Mouse (Mus musculus): Measurements from ENCODE around the gene Olfr424.

The Olfr424 gene

DNA sequence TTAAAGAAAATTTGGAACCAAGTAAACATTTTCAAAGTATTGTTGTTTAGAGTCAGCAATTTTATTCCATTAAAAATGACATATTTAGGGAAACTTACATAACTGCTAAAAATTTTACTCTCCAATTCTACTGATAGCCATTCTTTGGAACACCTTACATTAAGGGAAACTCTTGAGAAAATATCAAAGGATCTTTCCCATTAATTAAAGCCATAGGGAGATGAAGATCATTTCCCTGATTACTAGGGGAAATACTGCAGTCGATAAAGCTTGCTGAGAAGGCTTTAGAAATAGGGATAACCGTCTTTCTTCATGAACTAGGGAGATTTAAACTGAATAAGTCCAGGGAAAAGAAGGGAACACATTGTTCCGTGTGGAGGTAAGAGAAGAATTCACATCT lies at the start of gene Olfr424:
TSS of gene Olfr424 (plus strand) at position 301 of the 400 bp plus-strand sequence.
- no peak for DNase-seq (ENCODE audit: low read depth)

DNA sequence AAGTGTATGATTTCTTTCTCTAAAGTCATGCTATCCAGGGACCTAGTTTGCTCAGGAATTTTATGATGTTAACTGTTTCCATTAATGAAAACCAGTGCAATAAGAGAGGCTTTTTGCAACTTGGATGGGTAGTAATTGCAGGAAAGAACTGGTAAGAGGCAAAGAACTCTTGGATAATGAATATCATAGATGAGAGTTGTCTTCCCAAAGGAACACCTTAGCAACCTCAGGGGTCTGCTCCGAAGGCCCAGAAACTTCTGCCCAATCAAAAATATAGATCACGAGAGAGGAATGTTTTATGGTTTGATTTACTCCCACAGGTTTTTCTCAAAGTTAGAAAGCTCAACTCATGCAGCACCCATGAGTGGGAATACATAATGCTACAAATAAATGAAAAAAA lies 47.3 kb upstream of the Olfr424 start, which contains the start of gene Olfr429:
TSS of gene Olfr429 (plus strand) at position 301 of the 400 bp plus-strand sequence.
- no peak for DNase-seq (ENCODE audit: low read depth)

GRCm38 (mm10) chr1:174096591-174096990 lies 34.7 kb upstream of the Olfr424 start, which contains the start of gene Olfr427:
TSS of gene Olfr427 (plus strand) at chr1:174096891.
- no peak for DNase-seq (ENCODE audit: low read depth)

DNA sequence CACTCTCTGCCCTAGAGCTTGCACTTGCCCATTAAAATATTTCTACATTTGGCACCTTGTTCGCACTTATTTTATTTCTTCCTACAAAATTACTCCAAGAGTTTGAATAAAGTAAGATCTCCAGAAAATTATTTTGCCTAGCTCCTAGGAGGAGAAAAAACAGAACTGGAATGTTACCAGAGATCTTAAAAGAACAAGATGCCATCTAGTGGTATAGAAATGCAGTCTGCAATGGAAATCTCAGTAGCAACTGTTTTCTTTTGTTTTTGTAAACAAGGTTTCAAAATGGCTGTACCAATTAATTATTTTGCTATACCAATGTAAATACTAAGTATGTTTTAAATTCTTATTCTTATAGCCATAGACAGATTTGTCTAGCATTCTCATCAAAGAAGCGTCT lies 27.6 kb upstream of the Olfr424 start:
- DNase-seq (ENCODE audit: low read depth) = peak; percentile 3

DNA sequence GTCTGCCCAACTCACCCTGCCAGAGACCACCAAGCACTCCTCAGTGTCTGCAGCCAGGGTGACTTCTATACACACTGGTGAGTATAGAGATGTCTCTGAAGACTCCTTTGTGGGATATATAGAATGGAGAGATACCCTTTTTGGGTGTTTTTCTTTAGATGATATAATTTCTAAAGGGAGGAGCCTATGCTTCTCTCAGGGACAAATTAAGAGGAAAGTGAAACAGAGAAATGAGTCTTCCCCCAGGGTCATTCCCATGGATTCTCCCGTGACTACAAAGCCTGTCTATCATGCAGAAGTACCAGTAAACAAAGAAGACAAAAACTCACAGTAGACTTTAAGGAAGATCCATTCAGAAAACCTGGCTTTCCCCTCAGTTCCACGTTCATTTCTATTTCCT lies 10.3 kb upstream of the Olfr424 start, which contains the start of gene Olfr231:
TSS of gene Olfr231 (minus strand) at position 101 of the 400 bp plus-strand sequence.
- DNase-seq (ENCODE audit: low read depth) = no peak

GRCm38 (mm10) chr1:174131999-174132398 lies 682 bp downstream of the Olfr424 start:
- no peak for DNase-seq (ENCODE audit: low read depth)

- DNase-seq (ENCODE audit: low read depth) = no peak
These were observed 10.1 kb downstream of the Olfr424 start for GRCm38 (mm10) chr1:174141384-174141783.

DNA sequence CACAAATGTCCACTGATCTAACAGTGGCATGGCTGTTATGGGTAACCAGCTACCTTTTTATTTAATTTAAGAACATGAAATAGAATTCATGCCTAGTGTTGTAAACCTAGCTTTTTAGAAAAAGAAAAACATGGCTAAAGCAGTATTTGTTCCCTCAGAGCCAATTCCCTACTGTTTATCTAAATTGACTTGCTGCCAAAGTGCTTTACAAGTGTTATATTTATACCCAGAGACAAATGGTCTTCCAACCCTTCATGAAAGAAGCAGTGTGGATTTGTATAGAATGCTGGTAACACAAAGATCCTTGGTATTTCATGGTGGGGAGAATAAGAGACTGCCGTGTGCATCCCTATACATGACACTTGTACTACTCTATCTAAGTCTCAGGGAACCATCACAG lies 15.4 kb downstream of the Olfr424 start:
- no peak for DNase-seq (ENCODE audit: low read depth)

GRCm38 (mm10) chr1:174149289-174149688 lies 18.0 kb downstream of the Olfr424 start:
- DNase-seq (ENCODE audit: low read depth) = no peak

DNA sequence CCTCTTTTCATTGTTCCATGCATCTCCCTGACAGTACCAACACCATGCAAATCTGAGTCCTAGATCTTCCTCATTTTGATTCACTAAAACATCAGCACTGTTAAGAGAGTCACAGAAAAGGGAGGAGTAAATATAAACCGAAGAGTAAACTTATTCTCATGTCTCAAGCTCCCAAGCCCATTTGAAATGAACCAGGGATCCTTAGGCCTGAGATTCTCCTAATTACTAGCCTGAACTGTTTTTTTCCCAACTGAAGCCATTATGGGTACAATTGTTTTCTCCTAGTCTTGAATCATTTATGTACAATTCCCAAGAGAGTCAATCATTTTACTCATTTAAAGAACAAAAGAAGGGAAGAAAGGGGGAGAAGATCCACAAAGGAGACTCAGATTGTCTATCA lies 24.0 kb downstream of the Olfr424 start, which contains the start of gene Olfr420:
TSS of gene Olfr420 (plus strand) at position 301 of the 400 bp plus-strand sequence.
- no peak for DNase-seq (ENCODE audit: low read depth)

DNA sequence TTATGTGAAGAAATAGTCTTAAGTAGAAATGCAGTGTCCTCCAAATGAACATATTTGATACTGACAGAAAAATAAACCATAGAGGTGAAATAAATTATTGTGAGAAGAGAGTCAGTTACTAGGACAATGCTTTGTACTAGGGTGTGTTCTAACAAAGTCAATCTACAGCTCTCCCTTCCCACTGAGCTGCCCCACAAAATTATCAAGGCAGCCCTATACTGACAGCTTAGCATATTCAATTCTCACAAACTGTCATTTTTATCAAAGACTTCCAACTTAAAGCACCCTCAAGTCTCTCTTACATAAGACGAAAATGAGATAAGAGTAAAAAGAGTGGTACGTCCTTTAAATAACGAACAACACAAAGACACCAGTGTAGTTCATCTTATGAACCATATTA lies 26.3 kb downstream of the Olfr424 start:
- DNase-seq (ENCODE audit: low read depth) = no peak

GRCm38 (mm10) chr1:174158512-174158911 lies 27.2 kb downstream of the Olfr424 start:
- DNase-seq (ENCODE audit: low read depth) = no peak

- DNase-seq (ENCODE audit: low read depth) = no peak
These were observed 27.8 kb downstream of the Olfr424 start for GRCm38 (mm10) chr1:174159095-174159494.

DNA sequence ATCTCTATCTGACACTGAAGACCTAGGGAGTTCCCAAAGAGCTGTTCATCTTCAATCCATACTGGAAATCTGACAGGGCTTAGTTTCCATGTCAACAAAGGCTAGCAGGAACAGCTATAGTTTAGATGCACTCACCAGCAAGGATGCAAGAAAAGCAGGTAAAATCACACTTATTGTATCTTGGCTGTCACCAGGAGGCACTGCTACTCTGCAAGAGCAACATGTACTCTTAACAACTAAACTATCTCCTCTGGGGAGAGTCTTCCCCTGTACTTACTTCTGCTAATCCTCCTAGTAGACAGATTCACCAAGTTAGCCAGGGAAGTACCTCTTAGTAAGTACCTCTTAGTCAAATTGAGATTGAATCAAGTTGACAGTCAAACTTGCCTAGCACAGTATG lies 37.7 kb downstream of the Olfr424 start:
- DNase-seq (ENCODE audit: low read depth) = no peak

- DNase-seq (ENCODE audit: low read depth) = no peak
These were observed 39.6 kb downstream of the Olfr424 start for GRCm38 (mm10) chr1:174170706-174171501.

GRCm38 (mm10) chr1:174171537-174171936 lies 40.2 kb downstream of the Olfr424 start:
- no peak for DNase-seq (ENCODE audit: low read depth)

GRCm38 (mm10) chr1:174172605-174173004 lies 41.3 kb downstream of the Olfr424 start, which contains the start of gene Spta1:
TSS of gene Spta1 (plus strand) at chr1:174172776.
- no peak for DNase-seq (ENCODE audit: low read depth)

All from fibroblast of lung, adult 2 months (primary cell).